Comparison of ENCODE assay signal across 9 mouse cellular contexts in the genomic region with DNA sequence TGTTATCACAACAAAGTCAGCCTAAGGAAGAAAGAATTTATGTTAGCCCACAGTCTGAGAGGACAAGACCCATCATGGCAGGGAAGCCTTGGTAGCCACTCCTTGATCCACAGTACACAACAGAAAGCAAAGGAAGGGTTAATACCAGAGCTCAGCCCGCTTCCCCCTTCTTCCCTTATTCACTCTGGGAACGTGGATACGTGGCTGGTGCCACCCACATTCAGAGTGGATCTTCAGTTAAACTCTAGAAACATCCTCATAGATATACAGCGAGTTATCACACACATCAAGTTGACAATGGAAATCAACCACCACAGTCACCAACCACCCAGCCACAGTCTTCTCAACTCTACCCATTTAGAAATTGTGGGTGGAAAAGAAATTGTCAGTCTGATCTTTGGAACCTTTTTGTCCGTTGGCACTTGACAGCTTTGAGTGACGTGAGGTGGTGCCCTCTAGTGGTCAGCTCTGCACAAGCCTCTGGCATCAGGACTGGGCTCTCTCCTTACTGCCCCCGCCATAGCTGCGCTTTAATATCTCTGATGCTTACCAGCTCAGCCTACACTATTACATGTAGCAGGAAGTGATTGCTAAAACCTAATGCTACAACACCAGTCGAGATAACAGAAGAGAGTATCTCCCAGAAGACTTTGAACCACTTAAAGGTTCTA. TPM values are rescaled to one million over a fixed set of nuclear protein-coding genes. Genes with fewer than 3 reads are reported as not detected.
DNase-seq lines count a peak whose midpoint lies in the region; ATAC-seq and TF ChIP-seq lines count a peak whose summit lies in the region.
"Had no signal": no experiment of that assay in that cellular context is flagged by ENCODE, and none has a peak within 500 bp of the region (broad histone marks: within the 10 kb centered on the region; RNA-seq: fewer than 3 reads in every experiment).

No protein-coding gene starts in this region.

- H3K27ac ChIP-seq in forebrain, embryonic 14.5 days (ENCODE audit: low read depth, low read length) = no peak overlapping the region
- H3K27ac ChIP-seq in hindbrain, embryonic 16.5 days (ENCODE audit: low read depth, low read length) = no peak overlapping the region
- H3K27ac ChIP-seq in midbrain, embryonic 16.5 days (ENCODE audit: low read length) = no peak overlapping the region
- no peak overlapping the region for H3K27ac ChIP-seq in thymus, adult 2 months (ENCODE audit: control insufficient read depth, insufficient read depth, low read length)
- H3K27ac ChIP-seq: macrophage had no signal

- H3K4me1 ChIP-seq in forebrain, embryonic 14.5 days (ENCODE audit: control insufficient read depth, insufficient read depth, low read length) = peaks cover 2% of the 10 kb centered on the region
- peaks cover 1% of the 10 kb centered on the region for H3K4me1 ChIP-seq in hindbrain, embryonic 16.5 days (ENCODE audit: control insufficient read depth, insufficient read depth, low read depth, low read length)
- H3K4me1 ChIP-seq in midbrain, embryonic 16.5 days (ENCODE audit: control insufficient read depth, insufficient read depth, low read length) = peaks cover 2% of the 10 kb centered on the region; the same call in 1 of the 2 replicates
- peaks cover 6% of the 10 kb centered on the region for H3K4me1 ChIP-seq in thymus, adult 2 months (replicated peaks; ENCODE audit: control insufficient read depth, insufficient read depth, low read length)

- H3K27me3 ChIP-seq in forebrain, embryonic 14.5 days (replicated peaks; ENCODE audit: control insufficient read depth, insufficient read depth, low read length) = no peaks in the 10 kb centered on the region
- no peaks in the 10 kb centered on the region for H3K27me3 ChIP-seq in hindbrain, embryonic 16.5 days (replicated peaks; ENCODE audit: control insufficient read depth, insufficient read depth, low read length)
- no peaks in the 10 kb centered on the region for H3K27me3 ChIP-seq in midbrain, embryonic 16.5 days (ENCODE audit: control insufficient read depth, insufficient read depth, low read depth, low read length)
- H3K27me3 ChIP-seq in thymus, adult 2 months (ENCODE audit: control insufficient read depth, insufficient read depth, low read length) = no peaks in the 10 kb centered on the region

- TF ChIP-seq CTCF in thymus, adult 2 months (IDR thresholded peaks at IDR 0.05; ENCODE audit: borderline replicate concordance, control insufficient read depth, extremely low read depth, insufficient read depth, low read length, poor library complexity) = peak; percentile 67; the same call in 1 of the 2 replicates

- H3K4me2 ChIP-seq in forebrain, embryonic 14.5 days (ENCODE audit: low read length) = no peak overlapping the region
- no peak overlapping the region for H3K4me2 ChIP-seq in hindbrain, embryonic 16.5 days (ENCODE audit: low read length)
- H3K4me2 ChIP-seq in midbrain, embryonic 16.5 days (ENCODE audit: low read length) = no peak overlapping the region

- no peak overlapping the region for H3K9ac ChIP-seq in forebrain, embryonic 14.5 days (ENCODE audit: low read length)
- no peak overlapping the region for H3K9ac ChIP-seq in hindbrain, embryonic 16.5 days (ENCODE audit: low read depth, low read length)
- no peak overlapping the region for H3K9ac ChIP-seq in midbrain, embryonic 16.5 days (ENCODE audit: low read depth, low read length)

- H3K4me3 ChIP-seq in forebrain, embryonic 14.5 days (ENCODE audit: low read depth, low read length) = no peak overlapping the region
- H3K4me3 ChIP-seq in hindbrain, embryonic 16.5 days (ENCODE audit: low read length) = no peak overlapping the region
- H3K4me3 ChIP-seq in midbrain, embryonic 16.5 days (ENCODE audit: low read depth, low read length) = no peak overlapping the region
- no peak overlapping the region for H3K4me3 ChIP-seq in thymus, adult 2 months (ENCODE audit: control insufficient read depth, insufficient read depth, low read length)

- DNase-seq in right cerebral cortex, postnatal 14 days = peak; percentile 39
- DNase-seq in right cerebral cortex, adult 18-20 months = no peak
- peak; percentile 59 for DNase-seq in forebrain, embryonic 14.5 days (ENCODE audit: low spot score)
- peak; percentile 88 for DNase-seq in liver
- peak; percentile 77 for DNase-seq in thymus, adult 2 months

- H3K36me3 ChIP-seq in forebrain, embryonic 14.5 days (ENCODE audit: control insufficient read depth, insufficient read depth, low read length) = no peaks in the 10 kb centered on the region
- no peaks in the 10 kb centered on the region for H3K36me3 ChIP-seq in hindbrain, embryonic 16.5 days (ENCODE audit: control insufficient read depth, insufficient read depth, low read length)
- H3K36me3 ChIP-seq in midbrain, embryonic 16.5 days (ENCODE audit: control insufficient read depth, insufficient read depth, low read length) = no peaks in the 10 kb centered on the region
- H3K36me3 ChIP-seq in thymus, adult 2 months (ENCODE audit: control insufficient read depth, insufficient read depth, low read length) = no peaks in the 10 kb centered on the region

- ATAC-seq in cerebellum, adult (ENCODE audit: insufficient number of reproducible peaks, low FRiP score, low TSS enrichment) = 0 out of 2 replicates have a peak, but pooled peaks have one; percentile 56
- ATAC-seq in forebrain, embryonic 14.5 days = peak; percentile 75; the same call in 1 of the 2 replicates
- peak; percentile 77; the same call in 1 of the 2 replicates for ATAC-seq in hindbrain, embryonic 16.5 days
- ATAC-seq in midbrain, embryonic 16.5 days = 0 out of 2 replicates have a peak, but pooled peaks have one; percentile 39

- no peak for TF ChIP-seq POLR2A in thymus, adult 2 months (IDR thresholded peaks at IDR 0.05; ENCODE audit: control insufficient read depth, extremely low read depth, insufficient read depth, low read length, poor library complexity)

- WGBS in forebrain, embryonic 14.5 days = 17% methylated on average over 9 of the region's 9 CpGs
- 24% methylated on average over 9 of the region's 9 CpGs for WGBS in hindbrain, embryonic 16.5 days
- 18% methylated on average over 9 of the region's 9 CpGs for WGBS in midbrain, embryonic 16.5 days
- WGBS in thymus, adult 2 months = 12% methylated on average over 9 of the region's 9 CpGs

- H3K9me3 ChIP-seq in forebrain, embryonic 14.5 days (replicated peaks; ENCODE audit: control insufficient read depth, low read length) = no peaks in the 10 kb centered on the region
- no peaks in the 10 kb centered on the region for H3K9me3 ChIP-seq in hindbrain, embryonic 16.5 days (ENCODE audit: control insufficient read depth, low read length)
- no peaks in the 10 kb centered on the region for H3K9me3 ChIP-seq in midbrain, embryonic 16.5 days (replicated peaks; ENCODE audit: control insufficient read depth, low read length, poor library complexity, severe bottlenecking)

RNA-seq across cellular contexts. Expression of gene Rpia, which starts 5.7 kb away (rescaled TPM):
- polyA plus RNA-seq in forebrain, embryonic 14.5 days (2014; fragmentation: Nextera tagmentation; extraction: Ambion mirVana) = 2.5 and 2.6 TPM in 2 replicates
- 2.1 and 2.3 TPM in 2 replicates for polyA plus RNA-seq in hindbrain, embryonic 16.5 days (2015; fragmentation: Nextera tagmentation; extraction: Ambion mirVana)
- 2.6 and 2.9 TPM in 2 replicates for polyA plus RNA-seq in midbrain, embryonic 16.5 days (2015; fragmentation: Nextera tagmentation; extraction: Ambion mirVana)
- 15.7 and 20.0 TPM in 2 replicates for polyA plus RNA-seq in thymus, adult 2 months (2012; rRNA removed)

RNA-seq across cellular contexts. Expression of gene Eif2ak3, which starts 46.6 kb away (rescaled TPM):
- 9.4 and 10.7 TPM in 2 replicates for polyA plus RNA-seq in forebrain, embryonic 14.5 days (2014; fragmentation: Nextera tagmentation; extraction: Ambion mirVana)
- 10.4 and 11.8 TPM in 2 replicates for polyA plus RNA-seq in hindbrain, embryonic 16.5 days (2015; fragmentation: Nextera tagmentation; extraction: Ambion mirVana)
- polyA plus RNA-seq in midbrain, embryonic 16.5 days (2015; fragmentation: Nextera tagmentation; extraction: Ambion mirVana) = 12.5 and 13.4 TPM in 2 replicates
- polyA plus RNA-seq in thymus, adult 2 months (2012; rRNA removed) = 25.9 and 33.0 TPM in 2 replicates
